Mouse (Mus musculus): ENCODE measurements around the gene Trpm5. TPM values are rescaled to one million over a fixed set of nuclear protein-coding genes. Genes with fewer than 3 reads are reported as not detected.

Gene Trpm5
- polyA plus RNA-seq, 1 experiment: not detected

- TF ChIP-seq POLR2A (IDR thresholded peaks at IDR 0.05; ENCODE audit: insufficient read depth, low read length): no peak
- no peak for TF ChIP-seq EP300 (IDR thresholded peaks at IDR 0.05; ENCODE audit: insufficient read depth, low read depth, low read length)
- TF ChIP-seq CTCF (IDR thresholded peaks at IDR 0.05; ENCODE audit: low read depth, low read length): no peak
- H3K27me3 ChIP-seq (ENCODE audit: control insufficient read depth, insufficient read depth, low read length, poor library complexity, severe bottlenecking): no peaks in the 10 kb centered on the region
- H3K9ac ChIP-seq (ENCODE audit: low read depth, poor library complexity, severe bottlenecking): no peak overlapping the region
- H3K9me3 ChIP-seq (replicated peaks; ENCODE audit: control insufficient read depth, insufficient read depth, low read length, poor library complexity, severe bottlenecking): no peaks in the 10 kb centered on the region
- H3K27ac ChIP-seq (ENCODE audit: insufficient read depth, low read length): no peak overlapping the region
- H3K4me3 ChIP-seq (ENCODE audit: low read depth, low read length): no peak overlapping the region
- H3K36me3 ChIP-seq (ENCODE audit: control insufficient read depth, insufficient read depth, low read length, poor library complexity, severe bottlenecking): no peaks in the 10 kb centered on the region
- no peaks in the 10 kb centered on the region for H3K4me1 ChIP-seq (ENCODE audit: control insufficient read depth, insufficient read depth, low read length)
Measured at GRCm38 (mm10) chr7:143132815-143133214, 38.4 kb upstream of the Trpm5 start.

GRCm38 (mm10) chr7:143124902-143125301, 30.5 kb upstream of the Trpm5 start:
- H3K4me3 ChIP-seq (ENCODE audit: low read depth, low read length): no peak overlapping the region

GRCm38 (mm10) chr7:143123876-143124669, 29.6 kb upstream of the Trpm5 start:
- 0 out of 2 replicates have a peak overlapping the region, but pooled peaks have one; percentile 1 for H3K9ac ChIP-seq (ENCODE audit: low read depth, poor library complexity, severe bottlenecking)
- H3K9me3 ChIP-seq (replicated peaks; ENCODE audit: control insufficient read depth, insufficient read depth, low read length, poor library complexity, severe bottlenecking): no peaks in the 10 kb centered on the region
- H3K4me3 ChIP-seq (ENCODE audit: low read depth, low read length): no peak overlapping the region
- H3K27ac ChIP-seq (ENCODE audit: insufficient read depth, low read length): peak overlapping the region; percentile 83
- peaks cover 23% of the 10 kb centered on the region for H3K4me1 ChIP-seq (ENCODE audit: control insufficient read depth, insufficient read depth, low read length)
- H3K36me3 ChIP-seq (ENCODE audit: control insufficient read depth, insufficient read depth, low read length, poor library complexity, severe bottlenecking): no peaks in the 10 kb centered on the region
- no peaks in the 10 kb centered on the region for H3K27me3 ChIP-seq (ENCODE audit: control insufficient read depth, insufficient read depth, low read length, poor library complexity, severe bottlenecking)
- TF ChIP-seq EP300 (IDR thresholded peaks at IDR 0.05; ENCODE audit: insufficient read depth, low read depth, low read length): peak; percentile 95
- no peak for TF ChIP-seq POLR2A (IDR thresholded peaks at IDR 0.05; ENCODE audit: insufficient read depth, low read length)
- no peak for TF ChIP-seq CTCF (IDR thresholded peaks at IDR 0.05; ENCODE audit: low read depth, low read length)

More at GRCm38 (mm10) chr7:143124902-143125301, 30.5 kb upstream of the Trpm5 start:
- no peak for TF ChIP-seq POLR2A (IDR thresholded peaks at IDR 0.05; ENCODE audit: insufficient read depth, low read length)
- TF ChIP-seq EP300 (IDR thresholded peaks at IDR 0.05; ENCODE audit: insufficient read depth, low read depth, low read length): no peak
- no peak for TF ChIP-seq CTCF (IDR thresholded peaks at IDR 0.05; ENCODE audit: low read depth, low read length)
- Histone ChIP-seq H3K27me3 (ENCODE audit: control insufficient read depth, insufficient read depth, low read length, poor library complexity, severe bottlenecking) (no peaks in the 10 kb centered on the region), H3K4me1 (ENCODE audit: control insufficient read depth, insufficient read depth, low read length) (peaks cover 19% of the 10 kb centered on the region), H3K9me3 (replicated peaks; ENCODE audit: control insufficient read depth, insufficient read depth, low read length, poor library complexity, severe bottlenecking) (no peaks in the 10 kb centered on the region), H3K9ac (ENCODE audit: low read depth, poor library complexity, severe bottlenecking) (no peak overlapping the region), H3K36me3 (ENCODE audit: control insufficient read depth, insufficient read depth, low read length, poor library complexity, severe bottlenecking) (no peaks in the 10 kb centered on the region), H3K27ac (ENCODE audit: insufficient read depth, low read length) (peak overlapping the region; percentile 32; the same call in 1 of the 2 replicates)

GRCm38 (mm10) chr7:143122191-143122590, 27.7 kb upstream of the Trpm5 start:
- Histone ChIP-seq H3K4me1 (ENCODE audit: control insufficient read depth, insufficient read depth, low read length) (peaks cover 29% of the 10 kb centered on the region), H3K9me3 (replicated peaks; ENCODE audit: control insufficient read depth, insufficient read depth, low read length, poor library complexity, severe bottlenecking) (no peaks in the 10 kb centered on the region), H3K27me3 (ENCODE audit: control insufficient read depth, insufficient read depth, low read length, poor library complexity, severe bottlenecking) (no peaks in the 10 kb centered on the region), H3K27ac (ENCODE audit: insufficient read depth, low read length) (0 out of 2 replicates have a peak overlapping the region, but pooled peaks have one; percentile 21), H3K4me3 (ENCODE audit: low read depth, low read length) (no peak overlapping the region), H3K9ac (ENCODE audit: low read depth, poor library complexity, severe bottlenecking) (no peak overlapping the region), H3K36me3 (ENCODE audit: control insufficient read depth, insufficient read depth, low read length, poor library complexity, severe bottlenecking) (no peaks in the 10 kb centered on the region)
- TF ChIP-seq POLR2A (IDR thresholded peaks at IDR 0.05; ENCODE audit: insufficient read depth, low read length) (no peak), CTCF (IDR thresholded peaks at IDR 0.05; ENCODE audit: low read depth, low read length) (no peak), EP300 (IDR thresholded peaks at IDR 0.05; ENCODE audit: insufficient read depth, low read depth, low read length) (no peak)

GRCm38 (mm10) chr7:143119826-143120225, 25.4 kb upstream of the Trpm5 start:
- Histone ChIP-seq H3K27me3 (ENCODE audit: control insufficient read depth, insufficient read depth, low read length, poor library complexity, severe bottlenecking) (no peaks in the 10 kb centered on the region), H3K9ac (ENCODE audit: low read depth, poor library complexity, severe bottlenecking) (no peak overlapping the region), H3K27ac (ENCODE audit: insufficient read depth, low read length) (peak overlapping the region; percentile 92), H3K9me3 (replicated peaks; ENCODE audit: control insufficient read depth, insufficient read depth, low read length, poor library complexity, severe bottlenecking) (no peaks in the 10 kb centered on the region), H3K4me1 (ENCODE audit: control insufficient read depth, insufficient read depth, low read length) (peaks cover 31% of the 10 kb centered on the region), H3K36me3 (ENCODE audit: control insufficient read depth, insufficient read depth, low read length, poor library complexity, severe bottlenecking) (no peaks in the 10 kb centered on the region), H3K4me3 (ENCODE audit: low read depth, low read length) (no peak overlapping the region)
- no peak for TF ChIP-seq CTCF (IDR thresholded peaks at IDR 0.05; ENCODE audit: low read depth, low read length)
- no peak for TF ChIP-seq EP300 (IDR thresholded peaks at IDR 0.05; ENCODE audit: insufficient read depth, low read depth, low read length)
- no peak for TF ChIP-seq POLR2A (IDR thresholded peaks at IDR 0.05; ENCODE audit: insufficient read depth, low read length)

GRCm38 (mm10) chr7:143119407-143119806, 25.0 kb upstream of the Trpm5 start:
- Histone ChIP-seq H3K27me3 (ENCODE audit: control insufficient read depth, insufficient read depth, low read length, poor library complexity, severe bottlenecking) (no peaks in the 10 kb centered on the region), H3K9me3 (replicated peaks; ENCODE audit: control insufficient read depth, insufficient read depth, low read length, poor library complexity, severe bottlenecking) (no peaks in the 10 kb centered on the region), H3K27ac (ENCODE audit: insufficient read depth, low read length) (peak overlapping the region; percentile 92), H3K4me1 (ENCODE audit: control insufficient read depth, insufficient read depth, low read length) (peaks cover 29% of the 10 kb centered on the region), H3K4me3 (ENCODE audit: low read depth, low read length) (no peak overlapping the region), H3K36me3 (ENCODE audit: control insufficient read depth, insufficient read depth, low read length, poor library complexity, severe bottlenecking) (no peaks in the 10 kb centered on the region), H3K9ac (ENCODE audit: low read depth, poor library complexity, severe bottlenecking) (no peak overlapping the region)
- TF ChIP-seq CTCF (IDR thresholded peaks at IDR 0.05; ENCODE audit: low read depth, low read length): no peak
- no peak for TF ChIP-seq POLR2A (IDR thresholded peaks at IDR 0.05; ENCODE audit: insufficient read depth, low read length)
- no peak for TF ChIP-seq EP300 (IDR thresholded peaks at IDR 0.05; ENCODE audit: insufficient read depth, low read depth, low read length)

Measured in ES-Bruce4 (cell line).